Mouse (Mus musculus) megakaryocyte, embryonic 14.5 days (primary cell): ENCODE measurements around the gene Usp22. TPM values are rescaled to one million over a fixed set of nuclear protein-coding genes. Genes with fewer than 3 reads are reported as not detected.
"Not testable (repeated sequence)": the region's sequence is repeated elsewhere in the genome, so short reads cannot be mapped to it uniquely, and the experiment has no call there.

Experiments
- H3K27me3 ChIP-seq: replicated peaks from 2 replicates; pipeline ENCODE3; 2012; ENCODE audit warnings: inconsistent platforms
- H3K36me3 ChIP-seq: replicated peaks from 2 replicates; pipeline ENCODE3; 2012; ENCODE audit warnings: low read length, inconsistent platforms, mixed read lengths
- H3K4me1 ChIP-seq: 2 replicates; pipeline ENCODE4 v1.6.1; 2012; ENCODE audit warnings: inconsistent platforms
- H3K4me3 ChIP-seq: replicated peaks from 2 replicates; pipeline ENCODE3; 2012; ENCODE audit warnings: moderate library complexity, mild to moderate bottlenecking, inconsistent platforms
- H3K9me3 ChIP-seq: 2 replicates; pipeline ENCODE4 v1.6.1; 2012; ENCODE audit warnings: inconsistent platforms
- FLI1 ChIP-seq: IDR thresholded peaks from 2 replicates; pipeline ENCODE4 v1.6.1; 2012; ENCODE audit warnings: low read length, inconsistent platforms, mixed read lengths
- GATA1 ChIP-seq: IDR thresholded peaks from 3 replicates; pipeline ENCODE4 v1.6.1; 2012; ENCODE audit warnings: mixed read lengths, low read length, inconsistent platforms, borderline replicate concordance
- polyA plus RNA-seq: library from polyadenylated mRNA; stranded (reverse); fragments of >175 nt; gene quantifications from 2 replicates; pipeline ENCODE4 v1.2.3, GENCODE M21; 2012; ENCODE audit warnings: low replicate concordance; ENCODE audit not compliant: insufficient read depth

The Usp22 gene
- polyA plus RNA-seq, 1 experiment, result 6.4 TPM

DNA sequence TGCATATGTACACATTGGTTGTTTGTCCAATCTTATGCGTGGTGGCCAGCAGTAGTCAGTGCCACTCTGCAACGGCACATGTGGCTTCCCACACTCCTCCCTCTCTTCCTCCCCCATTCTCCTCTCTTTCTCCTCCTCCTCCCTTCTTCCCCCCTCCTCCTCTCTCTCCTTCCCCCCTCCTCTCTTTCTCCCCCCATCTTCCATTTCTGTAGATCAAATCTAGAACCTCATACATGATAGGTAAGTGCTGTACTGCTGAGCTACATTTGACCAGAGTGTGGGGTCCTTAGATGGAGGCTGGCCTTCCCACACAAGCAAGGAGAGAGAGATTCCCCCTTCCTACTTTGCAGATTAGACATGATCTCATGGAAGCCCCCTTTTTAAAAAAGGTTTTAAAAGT is 17.9 kb upstream of the Usp22 start:
- peaks cover 41% of the 10 kb centered on the region for H3K27me3 ChIP-seq
- peaks cover 6% of the 10 kb centered on the region; the same call in 1 of the 2 replicates for H3K4me1 ChIP-seq
- TF ChIP-seq GATA1 (no peak), FLI1 (no peak)
- no peaks in the 10 kb centered on the region for H3K36me3 ChIP-seq
- H3K4me3 ChIP-seq, result no peak overlapping the region
- peaks cover 3% of the 10 kb centered on the region; the same call in 1 of the 2 replicates for H3K9me3 ChIP-seq

- H3K27me3 ChIP-seq, result peaks cover 37% of the 10 kb centered on the region
- not testable (repeated sequence) for H3K36me3 ChIP-seq, H3K4me1 ChIP-seq, H3K9me3 ChIP-seq, H3K4me3 ChIP-seq
Measured at GRCm38 (mm10) chr11:61192123-61192522, 17.3 kb upstream of the Usp22 start.

- Histone ChIP-seq H3K36me3 (no peaks in the 10 kb centered on the region), H3K9me3 (peaks cover 6% of the 10 kb centered on the region; the same call in 1 of the 2 replicates), H3K27me3 (peaks cover 37% of the 10 kb centered on the region), H3K4me1 (peaks cover 6% of the 10 kb centered on the region; the same call in 1 of the 2 replicates), H3K4me3 (no peak overlapping the region)
- TF ChIP-seq GATA1, result no peak
- no peak for TF ChIP-seq FLI1
Measured at GRCm38 (mm10) chr11:61190776-61191175, 15.9 kb upstream of the Usp22 start.

- Histone ChIP-seq H3K4me1 (peaks cover 5% of the 10 kb centered on the region; the same call in 1 of the 2 replicates), H3K27me3 (peaks cover 14% of the 10 kb centered on the region), H3K9me3 (peaks cover 10% of the 10 kb centered on the region; the same call in 1 of the 2 replicates), H3K4me3 (no peak overlapping the region), H3K36me3 (no peaks in the 10 kb centered on the region)
- TF ChIP-seq GATA1 (no peak), FLI1 (no peak)
Measured at GRCm38 (mm10) chr11:61183820-61184219, 9.0 kb upstream of the Usp22 start.

- peaks cover 10% of the 10 kb centered on the region; the same call in 1 of the 2 replicates for H3K9me3 ChIP-seq
- TF ChIP-seq FLI1, result no peak
- TF ChIP-seq GATA1, result no peak
- H3K4me3 ChIP-seq, result no peak overlapping the region
- peaks cover 7% of the 10 kb centered on the region for H3K27me3 ChIP-seq
- no peaks in the 10 kb centered on the region for H3K36me3 ChIP-seq
- peaks cover 5% of the 10 kb centered on the region for H3K4me1 ChIP-seq
Measured at GRCm38 (mm10) chr11:61181624-61182023, 6.8 kb upstream of the Usp22 start.

DNA sequence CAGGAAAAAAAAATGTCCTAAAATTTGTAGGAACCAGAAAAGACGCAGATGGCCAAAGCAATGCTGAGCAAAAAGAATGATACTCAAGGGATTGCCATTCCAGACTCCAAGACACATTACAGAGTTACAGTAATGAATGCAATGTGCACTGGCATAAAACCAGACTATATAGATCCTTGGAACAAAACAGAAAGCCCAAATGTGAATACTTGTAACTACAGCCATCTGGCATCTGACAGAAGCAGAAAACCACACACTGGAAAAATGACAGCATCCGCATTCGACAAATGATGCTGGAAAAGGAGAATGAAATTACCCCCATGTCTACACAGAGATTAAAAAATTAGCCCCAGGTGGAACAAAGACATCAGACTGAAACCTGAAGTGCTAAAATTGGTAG is 5.5 kb upstream of the Usp22 start:
- H3K27me3 ChIP-seq, result peaks cover 3% of the 10 kb centered on the region
- TF ChIP-seq GATA1 (no peak), FLI1 (no peak)

GRCm38 (mm10) chr11:61176321-61176720 is 1.5 kb upstream of the Usp22 start:
- H3K4me3 ChIP-seq, result no peak overlapping the region
- no peaks in the 10 kb centered on the region for H3K27me3 ChIP-seq
- H3K36me3 ChIP-seq, result peaks cover 4% of the 10 kb centered on the region
- peaks cover 37% of the 10 kb centered on the region for H3K4me1 ChIP-seq
- no peaks in the 10 kb centered on the region for H3K9me3 ChIP-seq
- TF ChIP-seq GATA1 (no peak), FLI1 (no peak)

More for the DNA sequence above, 5.5 kb upstream of the Usp22 start:
- Histone ChIP-seq H3K9me3 (0 out of 2 replicates have a peak, but pooled peaks cover 5% of the 10 kb centered on the region), H3K4me3 (no peak overlapping the region), H3K4me1 (peaks cover 15% of the 10 kb centered on the region), H3K36me3 (no peaks in the 10 kb centered on the region)

DNA sequence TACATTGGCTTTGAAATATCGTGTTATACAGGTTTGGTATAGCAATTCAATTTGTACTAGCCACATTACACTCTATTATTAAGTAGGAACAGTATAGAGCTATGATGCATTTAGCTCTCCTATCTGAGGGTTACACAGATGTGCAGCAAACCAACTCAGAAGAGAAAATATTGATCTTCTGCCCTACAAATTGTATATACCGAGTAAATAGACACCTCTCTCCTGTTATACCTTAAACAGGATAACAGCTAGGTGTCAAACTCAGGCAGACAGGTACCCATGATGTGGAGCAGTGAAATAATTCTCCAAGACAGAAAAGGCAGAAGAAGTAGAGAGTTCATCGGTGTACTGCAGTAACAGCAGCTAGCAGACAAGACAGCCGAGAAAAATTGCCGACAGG is 923 bp upstream of the Usp22 start:
- no peaks in the 10 kb centered on the region for H3K27me3 ChIP-seq
- H3K4me3 ChIP-seq, result peak overlapping the region; percentile 92
- peaks cover 4% of the 10 kb centered on the region for H3K36me3 ChIP-seq
- peaks cover 40% of the 10 kb centered on the region for H3K4me1 ChIP-seq
- no peak for TF ChIP-seq FLI1
- TF ChIP-seq GATA1, result no peak
- no peaks in the 10 kb centered on the region for H3K9me3 ChIP-seq

DNA sequence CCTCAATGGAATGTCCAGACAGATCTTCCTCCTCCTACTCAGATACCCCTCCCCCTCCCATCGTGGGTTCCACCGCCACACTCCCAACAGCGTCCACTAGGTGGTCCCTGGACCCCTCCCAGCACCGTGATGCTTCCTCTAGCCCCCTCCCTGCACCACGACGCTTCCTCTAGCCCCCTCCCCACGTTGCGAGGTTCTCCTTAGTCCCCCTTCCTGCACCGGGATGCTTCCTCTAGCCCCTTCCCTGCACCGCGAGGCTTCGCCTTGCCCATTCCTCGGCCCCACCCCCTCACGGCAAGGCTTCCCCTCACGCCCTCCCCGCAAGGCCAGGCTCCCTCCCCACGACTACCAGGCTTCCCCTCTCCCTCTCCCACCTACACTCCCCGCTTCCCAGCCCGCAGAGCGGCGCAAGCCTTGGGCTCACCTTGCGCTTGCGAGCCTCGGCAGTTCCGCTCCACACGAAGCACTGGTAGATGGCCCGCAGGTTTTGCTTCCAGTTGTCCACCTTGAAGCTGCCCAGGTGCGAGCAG is 499 bp downstream of the Usp22 start:
- H3K4me3 ChIP-seq, result peak overlapping the region; percentile 92
- peaks cover 43% of the 10 kb centered on the region for H3K4me1 ChIP-seq
- TF ChIP-seq GATA1 (no peak), FLI1 (no peak)
- H3K9me3 ChIP-seq, result no peaks in the 10 kb centered on the region
- H3K36me3 ChIP-seq, result peaks cover 4% of the 10 kb centered on the region
- H3K27me3 ChIP-seq, result no peaks in the 10 kb centered on the region

- not testable (repeated sequence) for H3K27me3 ChIP-seq, H3K9me3 ChIP-seq, H3K36me3 ChIP-seq
- peaks cover 47% of the 10 kb centered on the region for H3K4me1 ChIP-seq
- peak overlapping the region; percentile 33 for H3K4me3 ChIP-seq
Measured at GRCm38 (mm10) chr11:61173477-61173876, 1.4 kb downstream of the Usp22 start.

- Histone ChIP-seq H3K36me3 (peaks cover 36% of the 10 kb centered on the region), H3K27me3 (no peaks in the 10 kb centered on the region), H3K4me1 (peaks cover 37% of the 10 kb centered on the region), H3K4me3 (no peak overlapping the region), H3K9me3 (no peaks in the 10 kb centered on the region)
- TF ChIP-seq GATA1, result no peak
- TF ChIP-seq FLI1, result no peak
Measured at GRCm38 (mm10) chr11:61170184-61170583, 4.7 kb downstream of the Usp22 start.
